Mouse (Mus musculus) stomach, embryonic 14.5 days (tissue): Measurements from ENCODE around the gene Ankfy1. TPM values are rescaled to one million over a fixed set of nuclear protein-coding genes. Genes with fewer than 3 reads are reported as not detected.

Source experiments
- ATAC-seq: fragments of 200-750 bp; cut with Nextera tagmentation; 2 replicates; pipeline ENCODE4 v1.8.0; 2017; ENCODE audit warnings: low read depth, moderate TSS enrichment; ENCODE audit not compliant: insufficient number of reproducible peaks, insufficient read depth, low FRiP score
- H3K27ac ChIP-seq: fragments of 300-500 bp; sonication (generic); 2 replicates; pipeline ENCODE4 v1.5.1; 2014; ENCODE audit warnings: mild to moderate bottlenecking, low read length, moderate library complexity, mixed read lengths
- H3K27me3 ChIP-seq: fragments of 300-500 bp; sonication (generic); 2 replicates; pipeline ENCODE4 v1.6.1; 2014; ENCODE audit warnings: low read length, control low read depth, mixed read lengths; ENCODE audit not compliant: control insufficient read depth, insufficient read depth
- H3K36me3 ChIP-seq: fragments of 300-500 bp; sonication (generic); 2 replicates; pipeline ENCODE4 v1.6.1; 2014; ENCODE audit warnings: mild to moderate bottlenecking, control low read depth, low read length, moderate library complexity, mixed read lengths; ENCODE audit not compliant: control insufficient read depth, insufficient read depth
- H3K4me1 ChIP-seq: fragments of 300-500 bp; sonication (generic); 2 replicates; pipeline ENCODE4 v1.6.1; 2014; ENCODE audit warnings: low read length, control low read depth, mixed read lengths; ENCODE audit not compliant: control insufficient read depth, insufficient read depth
- H3K4me2 ChIP-seq: fragments of 300-500 bp; sonication (generic); replicated peaks from 2 replicates; pipeline ENCODE4 v1.6.1; 2014; ENCODE audit warnings: low read depth, low read length, control low read depth
- H3K4me3 ChIP-seq: fragments of 300-500 bp; sonication (generic); 2 replicates; pipeline ENCODE4 v1.5.1; 2014; ENCODE audit warnings: low read depth, low read length, control low read depth
- H3K9ac ChIP-seq: fragments of 300-500 bp; sonication (generic); replicated peaks from 2 replicates; pipeline ENCODE4 v1.6.1; 2014; ENCODE audit warnings: low read depth, mild to moderate bottlenecking, control low read depth, low read length, moderate library complexity, mixed read lengths
- H3K9me3 ChIP-seq: fragments of 300-500 bp; sonication (generic); 2 replicates; pipeline ENCODE4 v1.6.1; 2016; ENCODE audit warnings: low read depth, low read length, control low read depth; ENCODE audit not compliant: control insufficient read depth
- WGBS: fragments of 180-500 bp; shearing (Covaris S2); extraction: QIAGEN DNeasy Blood & Tissue Kit; methylation state at CpG from one replicate; pipeline ENCODE4 v1.1.7; 2014; 5-methylcytosine and 5-hydroxymethylcytosine counted together
- polyA plus RNA-seq: library from polyadenylated mRNA; unstranded; fragments of >200 nt; fragmentation: Nextera tagmentation; extraction: Ambion mirVana; gene quantifications from 2 replicates; pipeline ENCODE4 v1.2.1, GENCODE M21; 2014

The Ankfy1 gene
- polyA plus RNA-seq, 1 experiment from 2014 or later, result 36.4 TPM

GRCm38 (mm10) chr11:72801182-72801581, 111.4 kb downstream of the Ankfy1 start:
- no peak overlapping the region for H3K27ac ChIP-seq
- no peak overlapping the region for H3K9ac ChIP-seq
- H3K4me2 ChIP-seq, result no peak overlapping the region
- H3K4me3 ChIP-seq, result no peak overlapping the region
- H3K4me1 ChIP-seq, result 0 out of 2 replicates have a peak, but pooled peaks cover 3% of the 10 kb centered on the region
- ATAC-seq, result no peak
- H3K27me3 ChIP-seq, result no peaks in the 10 kb centered on the region
- H3K9me3 ChIP-seq, result no peaks in the 10 kb centered on the region
- no peaks in the 10 kb centered on the region for H3K36me3 ChIP-seq

DNA sequence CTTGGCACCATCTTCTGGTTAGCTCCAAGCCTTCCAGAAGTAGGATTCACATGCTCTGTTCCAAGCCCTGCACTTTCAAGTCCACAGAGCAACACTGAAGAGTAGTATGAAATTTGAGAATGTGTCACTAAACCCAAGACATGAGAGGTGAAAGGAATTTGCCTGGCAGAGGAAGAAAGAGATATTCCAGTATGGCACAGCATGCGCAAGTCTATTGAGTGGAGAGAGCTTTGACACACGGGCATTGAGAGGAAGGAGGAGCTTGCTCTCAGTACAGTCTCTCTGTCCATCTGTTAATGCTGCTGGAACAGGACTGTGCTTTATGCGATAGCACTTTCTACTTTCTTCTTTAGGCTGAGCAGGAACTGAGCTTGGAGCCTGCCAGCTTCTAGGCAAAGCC, 113.2 kb downstream of the Ankfy1 start:
- ATAC-seq, result no peak
- no peaks in the 10 kb centered on the region for H3K27me3 ChIP-seq
- H3K9me3 ChIP-seq, result no peaks in the 10 kb centered on the region
- no peak overlapping the region for H3K27ac ChIP-seq
- WGBS, result 82% methylated on average over 3 of the region's 3 CpGs
- H3K4me2 ChIP-seq, result no peak overlapping the region
- H3K4me1 ChIP-seq, result no peaks in the 10 kb centered on the region
- no peak overlapping the region for H3K4me3 ChIP-seq
- H3K36me3 ChIP-seq, result no peaks in the 10 kb centered on the region
- H3K9ac ChIP-seq, result no peak overlapping the region

- Histone ChIP-seq H3K36me3 (no peaks in the 10 kb centered on the region), H3K9me3 (no peaks in the 10 kb centered on the region), H3K4me1 (no peaks in the 10 kb centered on the region), H3K4me2 (no peak overlapping the region), H3K9ac (no peak overlapping the region), H3K27ac (no peak overlapping the region), H3K27me3 (no peaks in the 10 kb centered on the region), H3K4me3 (no peak overlapping the region)
- ATAC-seq, result no peak
Measured at GRCm38 (mm10) chr11:72804586-72804985, 114.8 kb downstream of the Ankfy1 start.

DNA sequence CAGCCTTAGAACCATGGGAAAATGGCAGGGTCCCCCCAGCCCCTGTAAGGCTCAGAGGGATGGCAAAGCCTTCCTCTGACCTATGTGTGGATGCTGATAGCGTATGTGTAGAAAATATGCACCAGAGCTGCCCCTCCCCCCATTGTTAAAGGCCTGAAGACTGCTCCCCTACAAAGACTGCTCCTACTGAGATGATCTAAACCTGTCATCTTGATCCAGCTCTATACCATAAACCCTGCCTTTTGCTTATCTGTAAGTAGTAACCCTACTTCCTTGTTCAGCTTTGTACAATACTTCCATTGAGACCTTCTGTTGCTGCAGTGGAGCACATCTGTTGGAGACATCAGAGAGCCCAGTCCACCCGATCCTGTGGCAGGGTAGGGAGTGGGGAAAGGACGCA, 115.4 kb downstream of the Ankfy1 start:
- H3K9me3 ChIP-seq, result no peaks in the 10 kb centered on the region
- no peak for ATAC-seq
- 90% methylated on average over 3 of the region's 3 CpGs for WGBS
- H3K9ac ChIP-seq, result no peak overlapping the region
- H3K4me1 ChIP-seq, result no peaks in the 10 kb centered on the region
- H3K4me2 ChIP-seq, result no peak overlapping the region
- no peaks in the 10 kb centered on the region for H3K27me3 ChIP-seq
- H3K4me3 ChIP-seq, result no peak overlapping the region
- H3K36me3 ChIP-seq, result no peaks in the 10 kb centered on the region
- H3K27ac ChIP-seq, result no peak overlapping the region

GRCm38 (mm10) chr11:72806556-72806955, 116.8 kb downstream of the Ankfy1 start:
- no peaks in the 10 kb centered on the region for H3K9me3 ChIP-seq
- ATAC-seq, result no peak
- no peak overlapping the region for H3K9ac ChIP-seq
- WGBS, result 61% methylated on average over 2 of the region's 2 CpGs
- no peak overlapping the region for H3K4me3 ChIP-seq
- H3K27me3 ChIP-seq, result no peaks in the 10 kb centered on the region
- H3K4me2 ChIP-seq, result no peak overlapping the region
- no peaks in the 10 kb centered on the region for H3K36me3 ChIP-seq
- H3K27ac ChIP-seq, result no peak overlapping the region
- H3K4me1 ChIP-seq, result no peaks in the 10 kb centered on the region

- Histone ChIP-seq H3K4me3 (no peak overlapping the region), H3K4me1 (no peaks in the 10 kb centered on the region), H3K36me3 (no peaks in the 10 kb centered on the region), H3K27me3 (no peaks in the 10 kb centered on the region), H3K4me2 (no peak overlapping the region), H3K9ac (no peak overlapping the region), H3K9me3 (no peaks in the 10 kb centered on the region), H3K27ac (no peak overlapping the region)
- WGBS, result 77% methylated on average over 4 of the region's 4 CpGs
- ATAC-seq, result no peak
Measured at GRCm38 (mm10) chr11:72807992-72808391, 118.2 kb downstream of the Ankfy1 start.

DNA sequence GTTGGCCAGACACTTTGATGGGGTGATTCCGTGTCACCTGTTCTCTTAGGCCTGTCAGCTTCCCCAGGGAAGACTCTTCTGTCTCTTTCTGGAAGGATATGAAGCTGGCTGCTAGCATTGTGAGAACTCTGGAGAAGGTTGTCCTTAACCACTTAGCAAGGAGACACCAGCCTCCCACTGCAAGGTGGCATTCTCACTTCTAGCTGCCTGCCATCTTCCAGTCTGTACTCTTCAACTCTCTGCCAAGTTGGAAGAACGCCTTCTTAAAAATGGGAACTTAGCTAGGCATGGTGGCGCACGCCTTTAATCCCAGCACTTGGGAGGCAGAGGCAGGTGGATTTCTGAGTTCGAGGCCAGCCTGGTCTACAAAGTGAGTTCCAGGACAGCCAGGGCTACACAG, 123.9 kb downstream of the Ankfy1 start:
- Histone ChIP-seq H3K9me3 (no peaks in the 10 kb centered on the region), H3K4me2 (no peak overlapping the region), H3K36me3 (peaks cover 4% of the 10 kb centered on the region; the same call in 1 of the 2 replicates), H3K4me3 (no peak overlapping the region), H3K4me1 (no peaks in the 10 kb centered on the region), H3K27ac (no peak overlapping the region), H3K9ac (no peak overlapping the region), H3K27me3 (no peaks in the 10 kb centered on the region)
- ATAC-seq, result no peak
- WGBS, result 91% methylated on average over 5 of the region's 5 CpGs

DNA sequence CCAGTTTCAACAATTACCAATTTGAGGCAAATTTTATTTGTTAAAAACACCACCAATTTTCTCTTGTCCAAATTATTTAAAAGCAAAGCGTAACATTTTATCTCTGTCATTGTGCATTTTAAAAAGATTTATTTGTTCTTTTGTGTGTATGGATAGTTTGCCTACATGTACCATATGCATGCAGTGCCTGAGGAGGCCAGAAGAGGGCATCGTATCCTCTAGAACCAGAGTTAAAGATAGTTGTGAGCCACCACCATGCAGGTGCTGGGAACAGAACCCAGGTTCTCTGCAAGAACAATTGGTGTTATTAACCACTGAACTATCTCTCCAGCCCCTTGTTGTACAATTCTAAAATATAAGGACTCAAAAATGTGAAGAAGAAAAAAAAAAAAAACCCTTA, 124.4 kb downstream of the Ankfy1 start:
- Histone ChIP-seq H3K36me3 (peaks cover 7% of the 10 kb centered on the region), H3K9me3 (no peaks in the 10 kb centered on the region), H3K27me3 (no peaks in the 10 kb centered on the region), H3K4me1 (no peaks in the 10 kb centered on the region), H3K9ac (no peak overlapping the region), H3K4me2 (no peak overlapping the region), H3K4me3 (no peak overlapping the region), H3K27ac (no peak overlapping the region)
- 74% methylated on average over 2 of the region's 2 CpGs for WGBS
- ATAC-seq, result no peak

DNA sequence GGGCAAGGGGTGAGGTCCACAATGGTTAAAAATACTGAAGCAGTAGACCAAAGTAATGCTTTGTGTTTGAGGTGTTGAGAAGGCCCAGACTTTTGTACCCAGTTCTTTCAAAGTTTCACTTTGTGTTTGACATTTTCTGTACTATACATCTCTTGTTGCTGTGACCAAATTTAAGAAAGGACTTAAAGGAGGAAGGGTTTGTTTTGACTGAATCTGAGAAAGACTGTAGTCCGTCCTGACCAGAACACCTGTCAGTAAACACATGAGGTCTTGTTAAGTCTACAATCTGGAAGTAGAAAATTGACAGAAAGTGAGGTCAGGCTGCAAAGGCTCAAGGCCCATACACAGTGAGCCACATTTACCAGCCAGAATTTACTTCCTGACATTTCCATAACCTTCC, 127.1 kb downstream of the Ankfy1 start:
- H3K36me3 ChIP-seq, result peaks cover 20% of the 10 kb centered on the region
- no peaks in the 10 kb centered on the region for H3K4me1 ChIP-seq
- H3K27me3 ChIP-seq, result no peaks in the 10 kb centered on the region
- H3K4me2 ChIP-seq, result no peak overlapping the region
- H3K9me3 ChIP-seq, result no peaks in the 10 kb centered on the region
- no peak overlapping the region for H3K4me3 ChIP-seq
- no peak for ATAC-seq
- WGBS, result 68% methylated on average over 1 of the region's 1 CpGs
- no peak overlapping the region for H3K9ac ChIP-seq
- H3K27ac ChIP-seq, result no peak overlapping the region
